Mouse (Mus musculus) cerebellum, adult 11-12 months (tissue): ENCODE results near the gene Ndufa3.
"Not testable (repeated sequence)": the region's sequence is repeated elsewhere in the genome, so short reads cannot be mapped to it uniquely, and the experiment has no call there.

Experiments
- DNase-seq: peaks from one replicate; pipeline ENCODE4 v3.0.0; 2022

Ndufa3 gene

GRCm38 (mm10) chr7:3617242-3617995, at the start of gene Ndufa3:
Gene Ndufa3 (plus strand): TSS chr7:3617373.
- DNase-seq: peak; percentile 93

GRCm38 (mm10) chr7:3569725-3570124, 47.4 kb upstream of the Ndufa3 start:
- no peak for DNase-seq

- not testable (repeated sequence) for DNase-seq
Measured at GRCm38 (mm10) chr7:3570580-3570979, 46.6 kb upstream of the Ndufa3 start.

GRCm38 (mm10) chr7:3571847-3572246, 45.3 kb upstream of the Ndufa3 start:
- no peak for DNase-seq

- no peak for DNase-seq
Measured at GRCm38 (mm10) chr7:3574216-3574615, 43.0 kb upstream of the Ndufa3 start.

GRCm38 (mm10) chr7:3576354-3577124, 40.6 kb upstream of the Ndufa3 start:
- no peak for DNase-seq

- no peak for DNase-seq
Measured at GRCm38 (mm10) chr7:3578196-3578595, 39.0 kb upstream of the Ndufa3 start.

GRCm38 (mm10) chr7:3578952-3579546, 38.1 kb upstream of the Ndufa3 start:
- DNase-seq: no peak

- no peak for DNase-seq
Measured at GRCm38 (mm10) chr7:3580029-3580428, 37.1 kb upstream of the Ndufa3 start.

GRCm38 (mm10) chr7:3585763-3586162, 31.4 kb upstream of the Ndufa3 start:
- no peak for DNase-seq

- DNase-seq: no peak
Measured at GRCm38 (mm10) chr7:3586255-3586654, 30.9 kb upstream of the Ndufa3 start.

- no peak for DNase-seq
Measured at GRCm38 (mm10) chr7:3587292-3587691, 29.9 kb upstream of the Ndufa3 start.

GRCm38 (mm10) chr7:3590550-3590949, 26.6 kb upstream of the Ndufa3 start:
- no peak for DNase-seq

GRCm38 (mm10) chr7:3591534-3591933, 25.6 kb upstream of the Ndufa3 start:
- no peak for DNase-seq

- DNase-seq: no peak
Measured at GRCm38 (mm10) chr7:3593855-3594254, 23.3 kb upstream of the Ndufa3 start.

GRCm38 (mm10) chr7:3594686-3595085, 22.5 kb upstream of the Ndufa3 start:
- no peak for DNase-seq

- no peak for DNase-seq
Measured at GRCm38 (mm10) chr7:3595146-3595545, 22.0 kb upstream of the Ndufa3 start.

GRCm38 (mm10) chr7:3597755-3598154, 19.4 kb upstream of the Ndufa3 start:
- DNase-seq: not testable (repeated sequence)

GRCm38 (mm10) chr7:3601119-3601518, 16.1 kb upstream of the Ndufa3 start:
- DNase-seq: no peak

- no peak for DNase-seq
Measured at GRCm38 (mm10) chr7:3606798-3607197, 10.4 kb upstream of the Ndufa3 start.

- DNase-seq: no peak
Measured at GRCm38 (mm10) chr7:3607391-3607790, 9.8 kb upstream of the Ndufa3 start.

- DNase-seq: no peak
Measured at GRCm38 (mm10) chr7:3608668-3609067, 8.5 kb upstream of the Ndufa3 start.

- DNase-seq: no peak
Measured at GRCm38 (mm10) chr7:3609082-3609481, 8.1 kb upstream of the Ndufa3 start.

GRCm38 (mm10) chr7:3610437-3610836, 6.7 kb upstream of the Ndufa3 start:
- no peak for DNase-seq
